Mouse (Mus musculus) MEL (cell line): ENCODE results near the gene Zwilch. TPM values are rescaled to one million over a fixed set of nuclear protein-coding genes. Genes with fewer than 3 reads are reported as not detected.

ENCODE experiments used
- CHD1 ChIP-seq: IDR thresholded peaks from 2 replicates; pipeline ENCODE4 v1.6.1; 2012; ENCODE audit warnings: low read depth, mild to moderate bottlenecking, inconsistent platforms, low read length, improper control_type of control experiment
- POLR2A ChIP-seq, 2 experiments: IDR thresholded peaks; 2 replicates each; pipeline ENCODE4 v1.6.1; 2011 to 2012; ENCODE audit warnings: low read length in 2 of 2, mild to moderate bottlenecking in 2 of 2, control low read depth in 1 of 2, improper control_type of control experiment in 1 of 2, low read depth in 1 of 2, moderate library complexity in 1 of 2; ENCODE audit not compliant: control insufficient read depth in 1 of 2, insufficient read depth in 1 of 2, poor library complexity in 1 of 2
- TCF12 ChIP-seq: IDR thresholded peaks from 2 replicates; pipeline ENCODE4 v1.6.1; 2014; ENCODE audit warnings: low read depth, mild to moderate bottlenecking, inconsistent platforms, low read length, improper control_type of control experiment, moderate library complexity
- polyA plus RNA-seq, 2 experiments: library from polyadenylated mRNA; stranded (reverse) in 1 of 2; unstranded in 1 of 2; fragments of >175 nt in 1 of 2; fragments of >200 nt in 1 of 2; gene quantifications; 2 replicates each; pipeline versions ENCODE4 v1.2.1 to v1.2.4; 2012; ENCODE audit warnings: low replicate concordance in 2 of 2, low read depth in 1 of 2; ENCODE audit not compliant: insufficient read length in 2 of 2, insufficient read depth in 1 of 2, missing spikeins in 1 of 2
- total RNA-seq: library from RNA; depleted of rRNA; stranded (reverse); fragments of 300-350 nt; gene quantifications from 2 replicates; pipeline ENCODE4 v1.2.3, GENCODE M21; 2012; rRNA removed

Gene Zwilch
- total and polyA plus RNA-seq, 3 experiments = 60.6 to 89.2 TPM; not detected in 1

DNA sequence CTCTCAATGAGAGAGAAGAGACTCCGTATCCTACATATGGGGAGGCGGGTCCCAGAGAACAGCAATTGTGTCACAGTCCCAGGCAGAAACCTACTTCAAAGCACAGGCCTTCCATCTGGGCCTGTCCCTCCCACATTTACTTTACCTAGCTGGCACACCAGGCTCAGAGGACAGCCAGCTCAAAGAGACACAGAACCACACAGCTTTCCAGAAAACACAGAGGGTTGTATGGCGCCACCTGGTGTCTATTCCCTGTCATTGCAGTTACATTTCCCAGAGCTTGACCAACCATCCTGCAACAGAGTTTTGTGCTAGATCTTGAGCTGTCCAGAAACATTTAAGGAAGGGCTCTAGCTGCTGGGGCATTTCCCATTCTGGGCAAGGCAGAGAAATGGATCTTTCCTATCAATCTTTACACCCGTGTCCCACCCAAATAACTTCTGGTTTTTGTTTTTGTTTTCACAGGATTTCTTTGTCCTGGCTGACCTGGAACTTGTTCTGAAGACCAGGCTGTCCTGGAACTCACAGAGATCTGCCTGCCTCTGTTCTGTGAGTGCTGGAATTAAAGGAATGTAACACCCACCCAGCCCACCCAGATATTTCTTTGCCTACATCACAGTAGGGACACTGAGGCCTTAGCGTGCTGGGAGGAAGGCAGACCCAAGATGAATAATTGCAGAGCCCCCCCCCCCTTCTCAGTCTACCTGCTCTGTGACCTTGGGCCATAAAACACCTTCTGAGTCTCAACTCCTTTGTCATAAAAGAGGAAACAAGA, 85.3 kb downstream of the Zwilch start (continued):
- TF ChIP-seq CHD1 (no peak), POLR2A (IDR thresholded peaks at IDR 0.05; ENCODE audit: control insufficient read depth in 1 of 2, insufficient read depth in 1 of 2, low read depth in 1 of 2, low read length in 2 of 2, poor library complexity in 1 of 2) (no peak), TCF12 (no peak)

Other genes with a start within 250 kb of the Zwilch start
- 2.1 and 2.2 TPM in 2 replicates for gene Smad6, start 151.0 kb downstream of the Zwilch start, total RNA-seq
- 1 to 10 TPM in 1 of 2 experiments, not detected in 1; 3.9 TPM for gene Smad6, start 151.0 kb downstream of the Zwilch start, polyA plus RNA-seq
- gene Lctl, start 56.0 kb downstream of the Zwilch start, total RNA-seq = 0.46 and 0.54 TPM in 2 replicates
- not detected for gene Lctl, start 56.0 kb downstream of the Zwilch start, polyA plus RNA-seq
- gene Rpl4, start 271 bp upstream of the Zwilch start, total RNA-seq = 1,761 and 1,775 TPM in 2 replicates
- gene Rpl4, start 271 bp upstream of the Zwilch start, polyA plus RNA-seq = 1,000 to 10,000 TPM in 1 of 2 experiments, 100 to 1,000 TPM in 1; 124 to 3,157 TPM
- 9.4 and 10.6 TPM in 2 replicates for gene Snapc5, start 6.2 kb upstream of the Zwilch start, total RNA-seq
- gene Snapc5, start 6.2 kb upstream of the Zwilch start, polyA plus RNA-seq = 1 to 10 TPM in 1 of 2 experiments, not detected in 1; 8.6 TPM
- 0.27 and 0.42 TPM in 2 replicates for gene Uchl4, start 62.1 kb upstream of the Zwilch start, total RNA-seq
- gene Uchl4, start 62.1 kb upstream of the Zwilch start, polyA plus RNA-seq = 1 to 10 TPM in 1 of 2 experiments, not detected in 1; 7.4 TPM
- gene Map2k1, start 80.5 kb upstream of the Zwilch start, total RNA-seq = 29.2 and 40.4 TPM in 2 replicates
- gene Map2k1, start 80.5 kb upstream of the Zwilch start, polyA plus RNA-seq = 10 to 100 TPM in 1 of 2 experiments, not detected in 1; 48.0 TPM
- 176 and 189 TPM in 2 replicates for gene Tipin, start 108.5 kb upstream of the Zwilch start, total RNA-seq
- gene Tipin, start 108.5 kb upstream of the Zwilch start, polyA plus RNA-seq = 100 to 1,000 TPM in 1 of 2 experiments, not detected in 1; 128 TPM
- 13.1 and 13.4 TPM in 2 replicates for gene Dis3l, start 168.2 kb upstream of the Zwilch start, total RNA-seq
- 10 to 100 TPM in 1 of 2 experiments, not detected in 1; 14.0 TPM for gene Dis3l, start 168.2 kb upstream of the Zwilch start, polyA plus RNA-seq
- 0.03 and 0.08 TPM in 2 replicates for gene Megf11, start 212.5 kb upstream of the Zwilch start, total RNA-seq
- gene Megf11, start 212.5 kb upstream of the Zwilch start, polyA plus RNA-seq = under 1 TPM in 1 of 2 experiments, not detected in 1; 0.93 TPM